ENCODE assay signal across 9 mouse cellular contexts in the genomic region with DNA sequence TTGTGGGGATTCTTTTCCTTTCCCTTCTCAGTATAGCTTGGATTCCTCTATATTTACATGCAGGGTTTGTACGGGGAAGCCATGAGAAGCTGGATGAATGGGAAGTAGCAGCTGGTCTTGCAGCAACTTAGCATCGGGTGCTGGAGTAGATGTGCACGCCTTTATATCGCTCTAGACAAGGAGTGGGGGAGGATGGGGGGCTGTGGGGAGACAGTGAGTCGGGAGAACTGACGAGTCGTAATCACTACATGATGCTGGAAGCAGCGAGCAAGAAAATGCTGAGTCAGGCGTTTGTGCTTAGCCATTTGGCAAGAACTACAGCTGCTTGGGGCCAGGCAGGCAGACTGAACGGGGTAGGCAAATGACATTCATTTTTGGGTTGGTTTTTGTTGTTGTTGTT.
DNase-seq lines count a peak whose midpoint lies in the region; ATAC-seq and TF ChIP-seq lines count a peak whose summit lies in the region.
"Had no signal": no experiment of that assay in that cellular context is flagged by ENCODE, and none has a peak within 500 bp of the region (broad histone marks: within the 10 kb centered on the region; RNA-seq: fewer than 3 reads in every experiment).

No protein-coding gene starts in this region.

- intact Hi-C loops in heart, postnatal 36 days (cut with DNase I): no loop called here

- no peak for TF ChIP-seq CTCF in lung, postnatal 0 days (IDR thresholded peaks at IDR 0.05)

- H3K4me3 ChIP-seq in lung, postnatal 0 days (ENCODE audit: low read depth, low read length): no peak overlapping the region
- H3K4me3 ChIP-seq in hindbrain, embryonic 15.5 days: no peak overlapping the region
- H3K4me3 ChIP-seq: heart, embryonic 13.5 days had no signal

- ATAC-seq in lung, postnatal 0 days: no peak
- no peak for ATAC-seq in hindbrain, embryonic 15.5 days (ENCODE audit: low FRiP score, low read depth)

- no peak overlapping the region for H3K27ac ChIP-seq in lung, postnatal 0 days (ENCODE audit: low read length)
- H3K27ac ChIP-seq in hindbrain, embryonic 15.5 days (replicated peaks): no peak overlapping the region; the same call in 1 of the 2 replicates
- H3K27ac ChIP-seq: heart, embryonic 13.5 days had no signal

- H3K4me1 ChIP-seq in lung, postnatal 0 days (ENCODE audit: insufficient read depth, low read depth, low read length): no peaks in the 10 kb centered on the region
- peaks cover 15% of the 10 kb centered on the region for H3K4me1 ChIP-seq in hindbrain, embryonic 15.5 days (replicated peaks)

- no peak for TF ChIP-seq EP300 in lung, postnatal 0 days (IDR thresholded peaks at IDR 0.05)

- DNase-seq in adrenal gland, postnatal 14 days: peak; percentile 32
- no peak for DNase-seq in adrenal gland, postnatal 4 days (ENCODE audit: low spot score in 2 of 2)
- DNase-seq in lung, postnatal 0 days (ENCODE audit: low spot score): peak; percentile 57
- DNase-seq in lung, adult 18-20 months: no peak
- peak; percentile 44 for DNase-seq in right cerebral cortex, postnatal 14 days
- no peak for DNase-seq in heart, postnatal 36 days
- no peak for DNase-seq in ovary, postnatal 10 days (ENCODE audit: low spot score)

- H3K9ac ChIP-seq in lung, postnatal 0 days (replicated peaks; ENCODE audit: low read depth): no peak overlapping the region
- no peak overlapping the region for H3K9ac ChIP-seq in hindbrain, embryonic 15.5 days
- H3K9ac ChIP-seq: heart, embryonic 13.5 days had no signal

- no peak overlapping the region for H3K4me2 ChIP-seq in lung, postnatal 0 days (replicated peaks; ENCODE audit: low read depth, low read length)
- peak overlapping the region; percentile 46 for H3K4me2 ChIP-seq in hindbrain, embryonic 15.5 days
- H3K4me2 ChIP-seq: heart, embryonic 13.5 days had no signal

- H3K9me3 ChIP-seq in lung, postnatal 0 days (ENCODE audit: low read length): no peaks in the 10 kb centered on the region
- H3K9me3 ChIP-seq in hindbrain, embryonic 15.5 days: no peaks in the 10 kb centered on the region; the same call in 1 of the 2 replicates

- H3K27me3 ChIP-seq in lung, postnatal 0 days (replicated peaks; ENCODE audit: insufficient read depth, low read length): no peaks in the 10 kb centered on the region
- H3K27me3 ChIP-seq in hindbrain, embryonic 15.5 days: no peaks in the 10 kb centered on the region
- H3K27me3 ChIP-seq: heart, embryonic 13.5 days had no signal

- WGBS in lung, postnatal 0 days: 56% methylated on average over 10 of the region's 10 CpGs
- 58% methylated on average over 10 of the region's 10 CpGs for WGBS in hindbrain, embryonic 15.5 days

- no peaks in the 10 kb centered on the region for H3K36me3 ChIP-seq in lung, postnatal 0 days (ENCODE audit: insufficient read depth, low read length)
- H3K36me3 ChIP-seq in hindbrain, embryonic 15.5 days: no peaks in the 10 kb centered on the region
- H3K36me3 ChIP-seq: heart, embryonic 13.5 days had no signal

Comparison
In these comparisons a context has a peak if more than half of its experiments do, and no peak if none do; other contexts are left out.
1. DNase-seq: peak in adrenal gland, postnatal 14 days (single experiment), lung, postnatal 0 days (single experiment) and right cerebral cortex, postnatal 14 days (single experiment); none in adrenal gland, postnatal 4 days (0 of 2), lung, adult 18-20 months (0 of 2), heart, postnatal 36 days (0 of 2) and ovary, postnatal 10 days (single experiment).